Mouse (Mus musculus) embryo, embryonic 11.5 days (tissue): ENCODE measurements around the gene Polr3gl.
A peak's percentile ranks its signal among the peaks of the same experiment; 100 is the strongest.
"Not testable (repeated sequence)": the region's sequence is repeated elsewhere in the genome, so short reads cannot be mapped to it uniquely, and the experiment has no call there.

Experiments
- DNase-seq: peaks from one replicate; pipeline ENCODE4 v3.0.0-alpha.2; 2012; ENCODE audit warnings: low read depth, low spot score

Gene Polr3gl

GRCm38 (mm10) chr3:96593790-96594560 lies at the start of gene Polr3gl:
Polr3gl (minus strand) TSS chr3:96594181.
- peak; percentile 83 for DNase-seq

- DNase-seq = peak; percentile 39
Observed at GRCm38 (mm10) chr3:96639219-96639618, 45.2 kb upstream of the Polr3gl start.

GRCm38 (mm10) chr3:96636448-96636847 lies 42.5 kb upstream of the Polr3gl start:
- DNase-seq = no peak

- no peak for DNase-seq
Observed at GRCm38 (mm10) chr3:96635906-96636305, 41.9 kb upstream of the Polr3gl start.

GRCm38 (mm10) chr3:96634928-96635879 lies 41.2 kb upstream of the Polr3gl start, which contains the start of the genes Pex11b and Gm42957:
Pex11b (plus strand) TSS chr3:96635376.
Gm42957 (plus strand) TSS chr3:96635474.
- DNase-seq = peak; percentile 65

GRCm38 (mm10) chr3:96634015-96634414 lies 40.0 kb upstream of the Polr3gl start:
- DNase-seq = no peak

GRCm38 (mm10) chr3:96632058-96632457 lies 38.1 kb upstream of the Polr3gl start:
- no peak for DNase-seq

GRCm38 (mm10) chr3:96629729-96630600 lies 36.0 kb upstream of the Polr3gl start, which contains the start of gene Rbm8a:
Rbm8a (plus strand) TSS chr3:96629933.
- peak; percentile 99 for DNase-seq

- no peak for DNase-seq
Observed at GRCm38 (mm10) chr3:96623201-96623600, 29.2 kb upstream of the Polr3gl start.

- DNase-seq = no peak
Observed at GRCm38 (mm10) chr3:96617941-96618340, 24.0 kb upstream of the Polr3gl start.

GRCm38 (mm10) chr3:96606618-96607017 lies 12.6 kb upstream of the Polr3gl start:
- DNase-seq = no peak

- not testable (repeated sequence) for DNase-seq
Observed at GRCm38 (mm10) chr3:96606007-96606406, 12.0 kb upstream of the Polr3gl start.

GRCm38 (mm10) chr3:96603311-96603710 lies 9.3 kb upstream of the Polr3gl start:
- DNase-seq = no peak

GRCm38 (mm10) chr3:96602704-96603084 lies 8.7 kb upstream of the Polr3gl start:
- DNase-seq = no peak

- DNase-seq = no peak
Observed at GRCm38 (mm10) chr3:96601941-96602703, 8.1 kb upstream of the Polr3gl start.

- no peak for DNase-seq
Observed at GRCm38 (mm10) chr3:96601251-96601787, 7.3 kb upstream of the Polr3gl start.

- peak; percentile 92 for DNase-seq
Observed at GRCm38 (mm10) chr3:96600639-96601250, 6.8 kb upstream of the Polr3gl start, which contains the start of gene Lix1l. Lix1l (plus strand) TSS chr3:96601149.

- DNase-seq = no peak
Observed at GRCm38 (mm10) chr3:96599411-96599810, 5.4 kb upstream of the Polr3gl start.

GRCm38 (mm10) chr3:96599069-96599393 lies 5.0 kb upstream of the Polr3gl start:
- no peak for DNase-seq
